Mouse (Mus musculus) cerebellum, adult 2 months (tissue): ENCODE data around the gene Optn. TPM values are rescaled to one million over a fixed set of nuclear protein-coding genes. Genes with fewer than 3 reads are reported as not detected.

Experiments used
- DNase-seq, 2 experiments: peaks; one replicate each; pipeline ENCODE4 v3.0.0; 2021
- H3K27ac ChIP-seq: fragments of 200-500 bp; 2 replicates; pipeline ENCODE4 v1.5.1; 2012; ENCODE audit warnings: low read length, control low read depth, inconsistent platforms; ENCODE audit not compliant: insufficient read depth
- H3K27me3 ChIP-seq: fragments of 200-500 bp; 2 replicates; pipeline ENCODE4 v1.6.1; 2012; ENCODE audit warnings: inconsistent platforms, mild to moderate bottlenecking, low read length, moderate library complexity; ENCODE audit not compliant: control insufficient read depth, insufficient read depth
- H3K4me1 ChIP-seq: fragments of 200-500 bp; 2 replicates; pipeline ENCODE4 v1.6.1; 2011; ENCODE audit warnings: low read length; ENCODE audit not compliant: control insufficient read depth, insufficient read depth
- H3K4me3 ChIP-seq: fragments of 200-500 bp; replicated peaks from 2 replicates; pipeline ENCODE3; 2011; ENCODE audit warnings: mild to moderate bottlenecking, low read depth, low read length, control low read depth; ENCODE audit not compliant: insufficient read depth
- CTCF ChIP-seq: fragments of 200-500 bp; IDR thresholded peaks from 2 replicates; pipeline ENCODE4 v1.5.1; 2011; ENCODE audit warnings: low read depth, mild to moderate bottlenecking, control low read depth, low read length, moderate library complexity, borderline replicate concordance; ENCODE audit not compliant: insufficient read depth
- POLR2A ChIP-seq: fragments of 200-500 bp; IDR thresholded peaks from 2 replicates; pipeline ENCODE4 v1.6.1; 2011; ENCODE audit warnings: low read length, control low read depth, borderline replicate concordance; ENCODE audit not compliant: insufficient read depth
- WGBS: fragments of 180-500 bp; shearing (Covaris S2); methylation state at CpG from one replicate; pipeline ENCODE4 v1.1.7; 2018; 5-methylcytosine and 5-hydroxymethylcytosine counted together
- polyA plus RNA-seq: library from polyadenylated mRNA; depleted of rRNA; stranded (reverse); fragments of >200 nt; gene quantifications from 2 replicates; pipeline ENCODE4 v1.2.3, GENCODE M21; 2012

Optn gene
- polyA plus RNA-seq, 1 experiment, result 16.3 TPM

DNA sequence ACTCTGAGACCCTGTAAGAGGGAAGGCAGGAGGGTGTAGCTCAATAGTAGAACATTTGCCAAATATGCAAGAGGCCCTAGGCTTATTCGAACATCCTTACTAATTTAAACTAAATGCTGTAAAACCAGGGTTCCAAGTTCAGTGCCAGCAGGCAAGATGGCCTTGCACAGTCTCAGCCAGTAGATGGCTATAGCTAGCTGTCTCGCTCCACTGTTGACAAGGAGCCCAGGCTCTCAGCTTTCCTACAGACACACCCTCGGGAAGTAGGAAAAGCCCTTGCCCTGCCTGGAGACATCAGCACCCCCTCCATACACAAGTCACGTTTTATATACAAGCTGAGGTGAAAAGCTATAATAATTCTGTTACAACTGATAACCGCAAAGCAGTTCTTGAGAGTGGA is 31.2 kb downstream of the Optn start:
- H3K27ac ChIP-seq, result no peak overlapping the region
- 76% methylated on average over 5 of the region's 5 CpGs for WGBS
- H3K4me1 ChIP-seq, result peaks cover 4% of the 10 kb centered on the region
- H3K4me3 ChIP-seq, result no peak overlapping the region
- TF ChIP-seq CTCF (no peak), POLR2A (no peak)
- DNase-seq, result no peak
- no peaks in the 10 kb centered on the region for H3K27me3 ChIP-seq

DNA sequence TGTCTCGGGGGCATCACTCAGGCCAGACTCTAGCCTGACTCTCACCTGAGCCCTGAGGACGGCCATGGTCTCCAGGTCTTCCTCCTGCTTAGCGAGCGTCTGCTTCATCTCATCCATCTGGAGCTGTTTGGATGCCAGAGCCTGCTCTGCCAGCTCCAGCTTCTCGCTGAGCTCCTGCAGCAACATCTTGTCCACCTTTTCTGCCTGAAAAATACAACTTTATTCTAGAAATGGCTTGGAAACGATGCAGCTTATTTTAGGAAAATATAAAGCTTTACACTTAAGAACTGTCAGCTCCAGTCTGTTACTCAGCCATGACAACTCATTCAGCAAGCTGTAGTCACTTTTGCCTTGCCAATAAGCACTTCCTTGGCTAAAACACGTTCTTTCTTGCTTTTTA is 32.6 kb downstream of the Optn start:
- H3K27me3 ChIP-seq, result no peaks in the 10 kb centered on the region
- TF ChIP-seq POLR2A (no peak), CTCF (no peak)
- peak; percentile 65 to 81 for DNase-seq
- H3K4me1 ChIP-seq, result no peaks in the 10 kb centered on the region; the same call in 1 of the 2 replicates
- WGBS, result 5% methylated on average over 7 of the region's 7 CpGs
- H3K27ac ChIP-seq, result no peak overlapping the region
- H3K4me3 ChIP-seq, result no peak overlapping the region

DNA sequence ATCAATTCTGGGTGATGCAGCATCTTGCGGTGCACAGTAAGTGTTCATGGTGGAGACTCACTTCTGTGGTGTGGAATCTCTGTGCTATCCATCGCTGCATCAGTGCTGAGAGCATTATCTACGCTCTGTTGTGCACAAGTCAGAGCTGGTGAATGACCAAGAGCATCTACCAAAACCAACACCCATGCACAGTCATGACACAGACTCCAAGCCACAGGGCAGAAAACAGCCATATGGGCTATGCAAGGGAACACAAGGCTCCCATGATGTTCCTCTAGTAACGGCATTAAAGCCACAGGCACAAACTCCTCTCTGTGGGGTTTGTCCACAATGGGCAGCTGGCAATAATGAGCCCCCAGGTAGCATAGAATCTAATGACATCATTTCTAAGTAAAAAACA is 34.0 kb downstream of the Optn start:
- Histone ChIP-seq H3K27me3 (no peaks in the 10 kb centered on the region), H3K27ac (no peak overlapping the region), H3K4me3 (no peak overlapping the region), H3K4me1 (no peaks in the 10 kb centered on the region; the same call in 1 of the 2 replicates)
- no peak for TF ChIP-seq CTCF
- no peak for TF ChIP-seq POLR2A
- WGBS, result 92% methylated on average over 4 of the region's 4 CpGs
- no peak for DNase-seq

DNA sequence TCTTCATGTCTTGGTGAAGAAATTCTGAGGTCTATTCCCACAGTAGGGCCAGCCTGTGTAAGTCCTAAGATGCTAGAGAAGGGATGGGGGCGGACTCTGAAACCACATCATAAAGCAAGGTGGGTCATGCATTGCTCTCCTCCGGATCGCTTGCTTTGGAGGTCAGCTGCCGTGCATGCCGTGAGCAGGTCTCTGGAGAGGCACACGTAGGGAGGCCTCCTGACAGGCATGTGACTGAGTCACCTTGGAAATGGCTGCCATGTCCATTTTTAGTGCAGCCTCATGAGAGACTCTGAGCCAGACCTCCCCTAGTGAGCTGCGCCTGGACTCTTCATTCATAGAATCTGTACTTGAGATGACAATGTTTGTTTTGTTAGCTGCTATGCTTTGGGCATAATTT is 35.8 kb downstream of the Optn start:
- Histone ChIP-seq H3K4me3 (no peak overlapping the region), H3K27me3 (no peaks in the 10 kb centered on the region), H3K4me1 (no peaks in the 10 kb centered on the region; the same call in 1 of the 2 replicates), H3K27ac (no peak overlapping the region)
- WGBS, result 85% methylated on average over 7 of the region's 7 CpGs
- TF ChIP-seq POLR2A (no peak), CTCF (no peak)
- peak in 1 of 2 experiments; percentile 24 for DNase-seq

DNA sequence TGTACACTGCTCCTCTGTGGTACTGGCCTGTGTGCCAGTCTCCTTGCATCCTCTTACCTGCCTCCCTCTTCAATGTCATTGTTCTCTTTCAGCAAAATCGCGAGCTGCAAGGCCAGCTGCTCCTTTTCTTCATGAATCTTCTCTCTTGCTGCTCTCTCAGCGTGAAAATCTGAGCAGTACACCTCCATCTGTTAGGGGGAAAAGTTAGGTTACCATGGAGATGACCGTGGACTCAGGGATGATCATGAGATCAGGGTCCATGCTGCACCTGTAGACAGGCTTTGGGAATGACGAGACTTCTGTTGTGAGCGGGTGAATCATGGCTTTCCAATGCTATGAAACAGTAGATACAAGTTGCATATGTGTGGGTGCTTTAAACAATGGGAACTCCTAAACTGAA is 36.8 kb downstream of the Optn start:
- H3K27me3 ChIP-seq, result no peaks in the 10 kb centered on the region
- no peak for DNase-seq
- 78% methylated on average over 6 of the region's 6 CpGs for WGBS
- H3K4me3 ChIP-seq, result no peak overlapping the region
- no peaks in the 10 kb centered on the region; the same call in 1 of the 2 replicates for H3K4me1 ChIP-seq
- no peak overlapping the region for H3K27ac ChIP-seq
- TF ChIP-seq POLR2A (no peak), CTCF (no peak)

DNA sequence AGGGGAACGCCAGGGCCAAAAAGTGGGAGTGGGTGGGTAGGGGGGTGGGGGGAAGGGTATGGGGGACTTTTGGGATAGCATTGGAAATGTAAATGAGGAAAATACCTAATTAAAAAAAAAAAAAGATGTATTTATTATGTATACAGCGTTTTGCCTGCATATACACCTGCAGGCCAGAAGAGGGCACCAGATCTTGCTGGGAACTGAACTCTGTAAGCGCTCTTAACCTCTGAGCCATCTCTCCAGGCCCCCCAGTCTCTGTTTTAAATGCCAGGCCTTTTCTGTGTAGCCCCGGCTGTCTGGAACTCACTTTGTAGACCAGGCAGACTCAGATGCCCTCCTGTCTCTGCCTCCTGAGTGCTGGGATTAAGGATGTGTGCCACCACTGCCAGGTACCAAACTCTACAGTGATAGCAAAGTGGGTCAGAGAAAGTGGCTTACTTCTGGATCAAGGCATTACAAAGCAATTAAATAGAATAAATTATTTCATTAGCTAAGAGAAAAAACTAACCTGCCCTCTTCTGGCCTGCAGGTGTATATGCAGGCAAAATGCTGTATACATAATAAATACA is 38.6 kb downstream of the Optn start:
- TF ChIP-seq CTCF (no peak), POLR2A (no peak)
- no peak for DNase-seq
- H3K27ac ChIP-seq, result no peak overlapping the region

DNA sequence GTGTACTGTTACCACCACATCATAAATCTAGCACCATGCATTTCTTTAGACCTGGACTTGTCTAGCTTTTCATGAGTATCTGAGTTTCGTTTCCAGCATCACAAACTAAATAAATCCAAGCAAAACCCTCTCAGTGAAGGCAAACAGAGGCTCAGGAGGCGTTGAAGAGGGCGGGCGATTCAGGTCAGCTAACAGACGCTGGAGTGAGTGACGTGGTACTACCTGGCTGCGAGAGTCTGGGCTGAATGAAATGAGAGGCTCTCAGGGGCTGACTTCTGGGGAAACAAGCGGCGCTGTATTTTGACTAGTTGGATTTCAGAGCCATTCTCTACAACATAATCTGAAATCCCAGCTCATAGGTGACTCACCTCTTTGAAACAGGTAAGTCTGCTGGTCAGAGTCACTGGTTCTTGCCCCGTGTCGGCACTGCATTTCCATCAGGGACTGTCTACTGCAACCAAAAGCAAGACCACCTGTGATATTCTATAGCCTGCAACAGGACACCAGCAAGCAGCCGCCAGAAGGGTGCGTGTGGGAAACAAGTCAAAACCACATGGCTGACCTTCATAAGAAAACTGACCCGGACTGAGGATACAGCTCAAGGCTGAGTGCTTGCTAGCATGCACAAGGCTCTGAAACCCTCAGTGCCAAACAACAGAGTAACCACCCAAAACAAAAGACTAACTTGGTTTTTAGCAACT is 40.0 kb downstream of the Optn start:
- Histone ChIP-seq H3K27ac (no peak overlapping the region), H3K27me3 (no peaks in the 10 kb centered on the region), H3K4me3 (no peak overlapping the region), H3K4me1 (no peaks in the 10 kb centered on the region)
- 95% methylated on average over 14 of the region's 14 CpGs for WGBS
- no peak for DNase-seq
- TF ChIP-seq CTCF (no peak), POLR2A (no peak)

More for the DNA sequence above, 38.6 kb downstream of the Optn start:
- Histone ChIP-seq H3K4me3 (no peak overlapping the region), H3K27me3 (no peaks in the 10 kb centered on the region), H3K4me1 (no peaks in the 10 kb centered on the region)
- WGBS, result 86% methylated on average over 3 of the region's 4 CpGs

DNA sequence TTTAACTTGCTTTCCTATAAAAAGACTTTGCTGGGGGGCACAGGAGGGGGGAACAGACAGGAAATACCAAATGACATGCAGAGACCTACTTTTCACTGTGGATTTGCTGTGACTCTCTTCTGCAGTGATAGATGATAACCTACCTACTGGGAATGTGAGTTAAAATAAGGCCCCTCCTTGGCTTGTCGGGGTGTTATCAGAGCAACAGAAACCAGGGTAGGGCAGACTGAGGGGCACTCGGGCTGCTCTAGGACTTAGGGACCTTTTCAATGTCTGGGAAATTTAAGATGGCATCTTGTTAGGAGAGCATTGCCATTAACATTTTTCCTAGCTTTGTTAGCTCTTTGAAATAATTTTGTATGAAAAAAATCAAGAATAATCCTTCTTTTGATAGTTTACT is 40.6 kb downstream of the Optn start:
- TF ChIP-seq CTCF (no peak), POLR2A (no peak)
- no peak for DNase-seq
- 89% methylated on average over 2 of the region's 2 CpGs for WGBS
- no peak overlapping the region for H3K27ac ChIP-seq
- no peaks in the 10 kb centered on the region for H3K27me3 ChIP-seq
- H3K4me1 ChIP-seq, result no peaks in the 10 kb centered on the region
- H3K4me3 ChIP-seq, result no peak overlapping the region
